Mouse (Mus musculus) heart, embryonic 16.5 days (tissue): ENCODE measurements at regions not wholly inside any gene's neighbourhood (a gene's known extent, or its start where the extent isn't known, plus 50 kb on each side); places are given as distances from the start of the nearest gene placed in this dataset.

ENCODE experiments used
- ATAC-seq: fragments of 200-750 bp; cut with Nextera tagmentation; replicated peaks from 2 replicates; pipeline ENCODE4 v1.8.0; 2017; ENCODE audit warnings: moderate number of reproducible peaks; ENCODE audit not compliant: insufficient read depth, low FRiP score; ENCODE audit errors: extremely low read depth
- H3K27ac ChIP-seq: fragments of 300-500 bp; sonication (generic); 2 replicates; pipeline ENCODE4 v1.5.1; 2014; ENCODE audit warnings: mild to moderate bottlenecking, low read length, control low read depth, moderate library complexity
- H3K27me3 ChIP-seq: fragments of 300-500 bp; sonication (generic); 2 replicates; pipeline ENCODE4 v1.6.1; 2014; ENCODE audit warnings: low read length, mixed read lengths; ENCODE audit not compliant: control insufficient read depth, insufficient read depth
- H3K36me3 ChIP-seq: fragments of 300-500 bp; sonication (generic); 2 replicates; pipeline ENCODE4 v1.6.1; 2014; ENCODE audit not compliant: control insufficient read depth, insufficient read depth
- H3K4me1 ChIP-seq: fragments of 300-500 bp; sonication (generic); 2 replicates; pipeline ENCODE4 v1.6.1; 2014; ENCODE audit warnings: low read length, mixed read lengths; ENCODE audit not compliant: control insufficient read depth, insufficient read depth
- H3K4me2 ChIP-seq: fragments of 300-500 bp; sonication (generic); 2 replicates; pipeline ENCODE4 v1.6.1; 2014; ENCODE audit warnings: low read depth, mild to moderate bottlenecking, control low read depth, low read length
- H3K4me3 ChIP-seq: fragments of 300-500 bp; sonication (generic); 2 replicates; pipeline ENCODE4 v1.5.1; 2014; ENCODE audit warnings: mild to moderate bottlenecking, control low read depth, low read length
- H3K9ac ChIP-seq: fragments of 300-500 bp; sonication (generic); 2 replicates; pipeline ENCODE4 v1.6.1; 2014; ENCODE audit warnings: low read length, control low read depth
- H3K9me3 ChIP-seq: fragments of 300-500 bp; sonication (generic); replicated peaks from 2 replicates; pipeline ENCODE4 v1.6.1; 2016; ENCODE audit warnings: low read length; ENCODE audit not compliant: control insufficient read depth
- WGBS: fragments of 180-500 bp; shearing (Covaris S2); extraction: QIAGEN DNeasy Blood & Tissue Kit; methylation state at CpG from one replicate; pipeline ENCODE4 v1.1.7; 2014; 5-methylcytosine and 5-hydroxymethylcytosine counted together

- Histone ChIP-seq H3K27ac (no peak overlapping the region), H3K36me3 (no peaks in the 10 kb centered on the region), H3K4me2 (no peak overlapping the region), H3K9ac (no peak overlapping the region), H3K4me3 (no peak overlapping the region), H3K4me1 (peaks cover 12% of the 10 kb centered on the region), H3K9me3 (no peaks in the 10 kb centered on the region), H3K27me3 (no peaks in the 10 kb centered on the region)
- 68% methylated on average over 1 of the region's 1 CpGs for WGBS
- no peak for ATAC-seq
Observed at GRCm38 (mm10) chr4:95148665-95149064, 96.6 kb upstream of the Jun start.

DNA sequence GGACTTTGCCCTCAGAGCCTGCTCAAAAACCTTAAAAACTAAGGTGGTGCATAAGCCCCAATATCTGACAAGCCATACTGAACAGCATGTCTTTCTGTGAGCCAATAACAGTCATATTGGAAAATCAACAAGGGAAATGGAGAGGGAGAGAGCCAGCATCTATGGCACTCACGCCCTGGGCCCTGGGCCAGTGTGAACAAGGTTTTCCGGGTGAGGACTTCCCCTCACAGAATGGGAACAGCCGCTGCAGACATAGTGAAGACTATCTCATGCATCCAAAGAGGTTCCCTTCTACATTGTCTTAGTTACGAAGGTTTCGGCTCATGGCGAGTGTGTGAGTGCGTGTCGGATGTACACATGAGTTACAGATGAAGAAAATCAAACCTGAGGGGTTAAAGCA, 99.7 kb upstream of the Jun start:
- no peak overlapping the region for H3K27ac ChIP-seq
- H3K4me2 ChIP-seq: no peak overlapping the region
- H3K4me3 ChIP-seq: no peak overlapping the region
- H3K27me3 ChIP-seq: no peaks in the 10 kb centered on the region
- peaks cover 39% of the 10 kb centered on the region for H3K4me1 ChIP-seq
- no peak overlapping the region for H3K9ac ChIP-seq
- no peak for ATAC-seq
- H3K36me3 ChIP-seq: no peaks in the 10 kb centered on the region
- H3K9me3 ChIP-seq: no peaks in the 10 kb centered on the region
- 80% methylated on average over 8 of the region's 8 CpGs for WGBS

- Histone ChIP-seq H3K36me3 (no peaks in the 10 kb centered on the region), H3K9me3 (no peaks in the 10 kb centered on the region), H3K4me1 (peaks cover 46% of the 10 kb centered on the region), H3K27me3 (no peaks in the 10 kb centered on the region), H3K4me2 (no peak overlapping the region), H3K9ac (no peak overlapping the region), H3K27ac (no peak overlapping the region), H3K4me3 (no peak overlapping the region)
- 71% methylated on average over 4 of the region's 4 CpGs for WGBS
- no peak for ATAC-seq
Observed at GRCm38 (mm10) chr4:95152431-95153115, 100.6 kb upstream of the Jun start.

DNA sequence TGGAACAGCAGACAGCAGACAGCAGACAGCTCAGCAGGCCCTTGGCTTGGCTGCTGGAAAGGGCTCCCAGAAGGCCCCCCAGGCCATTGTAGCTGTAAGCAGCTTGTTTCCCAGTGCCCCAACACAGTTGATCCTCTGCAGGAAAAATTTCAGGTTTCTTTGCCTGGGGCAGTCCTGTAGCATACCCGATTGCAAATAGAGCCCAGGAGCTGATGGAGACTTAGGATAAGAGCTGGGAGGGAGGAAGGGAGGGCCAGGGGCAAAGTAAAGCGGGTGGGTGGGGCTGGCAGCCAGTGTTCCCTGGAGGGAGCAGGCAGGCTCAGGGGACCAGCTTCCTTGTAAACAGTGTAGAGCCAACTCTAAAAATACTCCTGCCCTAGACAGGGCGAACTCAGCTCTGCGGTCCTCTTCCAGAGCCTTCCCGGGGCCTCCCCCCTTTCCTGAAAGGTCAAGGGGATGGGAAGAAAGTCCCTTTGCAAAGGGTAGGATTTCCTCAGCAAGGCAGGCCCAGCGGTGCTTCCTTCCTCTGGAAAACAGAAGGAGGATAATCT, 101.8 kb upstream of the Jun start:
- Histone ChIP-seq H3K4me3 (no peak overlapping the region), H3K36me3 (no peaks in the 10 kb centered on the region), H3K9me3 (no peaks in the 10 kb centered on the region), H3K27ac (peak overlapping the region; percentile 86), H3K9ac (peak overlapping the region; percentile 4), H3K27me3 (no peaks in the 10 kb centered on the region), H3K4me2 (peak overlapping the region; percentile 36), H3K4me1 (peaks cover 46% of the 10 kb centered on the region)
- 12% methylated on average over 6 of the region's 6 CpGs for WGBS
- peak; percentile 90 for ATAC-seq

DNA sequence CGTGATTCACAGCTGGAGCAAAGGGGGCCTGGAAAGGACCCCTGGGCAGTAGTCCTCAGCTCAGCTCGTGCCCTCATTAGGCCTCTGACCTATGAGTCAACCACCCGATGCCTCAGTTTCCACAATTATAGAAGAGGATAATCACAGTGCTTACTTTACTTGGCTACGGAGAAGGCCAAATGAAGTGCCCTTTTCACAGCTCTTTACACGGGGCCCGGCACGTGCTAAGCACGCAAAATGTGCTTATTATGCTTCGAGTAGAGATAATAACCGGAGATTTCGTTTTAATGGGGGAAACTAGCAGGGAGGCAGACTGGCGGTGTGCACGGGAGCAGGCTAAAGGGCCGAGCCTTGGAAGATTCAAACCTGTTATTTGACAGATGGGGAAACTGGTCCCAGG, 102.4 kb upstream of the Jun start:
- peaks cover 46% of the 10 kb centered on the region for H3K4me1 ChIP-seq
- H3K9ac ChIP-seq: no peak overlapping the region
- ATAC-seq: no peak
- no peaks in the 10 kb centered on the region for H3K9me3 ChIP-seq
- WGBS: 58% methylated on average over 14 of the region's 14 CpGs
- no peaks in the 10 kb centered on the region for H3K36me3 ChIP-seq
- no peaks in the 10 kb centered on the region for H3K27me3 ChIP-seq
- H3K27ac ChIP-seq: peak overlapping the region; percentile 86
- no peak overlapping the region for H3K4me3 ChIP-seq
- H3K4me2 ChIP-seq: peak overlapping the region; percentile 36

DNA sequence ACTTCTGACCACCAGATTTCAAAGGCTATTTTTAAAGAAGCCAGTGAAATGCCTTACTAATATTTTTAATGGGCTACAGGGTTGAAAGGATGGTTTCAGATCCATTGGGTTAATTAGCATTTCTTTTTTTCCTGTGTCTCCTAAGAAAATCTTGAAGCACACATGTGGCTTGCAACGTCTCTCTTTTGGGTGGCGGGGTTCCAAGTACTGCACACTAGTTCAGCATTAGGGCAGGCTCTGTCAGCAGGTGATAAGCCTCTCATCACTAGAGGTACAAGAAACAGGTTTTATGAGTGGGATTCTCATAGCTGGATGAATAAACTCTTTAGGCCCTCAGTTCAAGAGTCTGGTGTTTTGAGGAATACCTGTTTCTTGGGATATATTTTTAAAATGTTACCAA, 103.2 kb upstream of the Jun start:
- Histone ChIP-seq H3K4me3 (no peak overlapping the region), H3K4me1 (peaks cover 53% of the 10 kb centered on the region), H3K36me3 (no peaks in the 10 kb centered on the region), H3K4me2 (no peak overlapping the region), H3K27ac (no peak overlapping the region), H3K9ac (no peak overlapping the region), H3K27me3 (no peaks in the 10 kb centered on the region), H3K9me3 (no peaks in the 10 kb centered on the region)
- 38% methylated on average over 2 of the region's 2 CpGs for WGBS
- ATAC-seq: no peak

DNA sequence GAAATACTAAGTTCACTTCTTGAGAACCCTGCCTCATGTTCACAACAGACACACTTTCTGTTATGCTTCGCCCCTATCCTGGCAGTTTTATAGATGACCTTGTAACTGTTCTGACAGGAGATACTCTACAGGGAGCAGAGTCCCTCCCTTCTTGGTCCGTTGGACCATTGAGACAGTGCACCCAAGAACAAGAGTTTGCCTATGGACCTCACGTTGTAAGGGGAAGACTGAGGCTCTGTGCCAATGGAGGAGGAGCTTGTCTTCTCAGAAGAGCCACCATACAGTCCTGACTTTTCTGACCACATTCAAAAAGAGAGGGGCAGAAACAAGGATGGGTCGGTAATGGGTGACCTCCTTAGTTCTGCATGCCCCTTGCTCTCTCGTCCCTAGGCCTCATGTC, 103.8 kb upstream of the Jun start:
- no peak overlapping the region for H3K9ac ChIP-seq
- H3K9me3 ChIP-seq: no peaks in the 10 kb centered on the region
- no peak overlapping the region for H3K4me2 ChIP-seq
- no peak for ATAC-seq
- H3K36me3 ChIP-seq: no peaks in the 10 kb centered on the region
- no peak overlapping the region for H3K4me3 ChIP-seq
- 65% methylated on average over 5 of the region's 5 CpGs for WGBS
- peaks cover 59% of the 10 kb centered on the region for H3K4me1 ChIP-seq
- no peak overlapping the region for H3K27ac ChIP-seq
- no peaks in the 10 kb centered on the region for H3K27me3 ChIP-seq

GRCm38 (mm10) chr4:95156451-95157271, 104.6 kb upstream of the Jun start:
- Histone ChIP-seq H3K4me1 (peaks cover 59% of the 10 kb centered on the region), H3K9me3 (no peaks in the 10 kb centered on the region), H3K4me2 (no peak overlapping the region), H3K27me3 (no peaks in the 10 kb centered on the region), H3K4me3 (no peak overlapping the region), H3K36me3 (no peaks in the 10 kb centered on the region), H3K9ac (no peak overlapping the region), H3K27ac (peak overlapping the region; percentile 14)
- ATAC-seq: no peak
- 40% methylated on average over 5 of the region's 5 CpGs for WGBS
